Mouse (Mus musculus): ENCODE results near the gene Mpped2.

- no peak for TF ChIP-seq CTCF (IDR thresholded peaks at IDR 0.05; ENCODE audit: low read depth)
- TF ChIP-seq EP300 (IDR thresholded peaks at IDR 0.05; ENCODE audit: low read depth) = no peak
Observed at GRCm38 (mm10) chr2:106826023-106826422, 133.0 kb downstream of the Mpped2 start.
